Mouse (Mus musculus) C2C12 (cell line): ENCODE measurements at regions not wholly inside any gene's neighbourhood (a gene's known extent, or its start where the extent isn't known, plus 50 kb on each side); places are given as distances from the start of the nearest gene placed in this dataset.

ENCODE experiments used
- H3K27me3 ChIP-seq: one replicate; pipeline ENCODE4 v1.6.1; 2011; ENCODE audit not compliant: control insufficient read depth, insufficient read depth, insufficient read length
- H3K36me3 ChIP-seq: one replicate; pipeline ENCODE4 v1.6.1; 2011; ENCODE audit not compliant: control insufficient read depth, insufficient read depth
- H3K4me3 ChIP-seq: one replicate; pipeline ENCODE4 v1.5.1; 2011; ENCODE audit warnings: mild to moderate bottlenecking, control low read depth; ENCODE audit not compliant: poor library complexity, insufficient read depth, severe bottlenecking
- H3K79me2 ChIP-seq: one replicate; pipeline ENCODE4 v1.6.1; 2011; ENCODE audit not compliant: control insufficient read depth, insufficient read depth
- H3K79me3 ChIP-seq: one replicate; pipeline ENCODE4 v1.6.1; 2011; ENCODE audit warnings: low read depth, control low read depth
- H3ac ChIP-seq: one replicate; pipeline ENCODE3; 2011; ENCODE audit warnings: low read depth; ENCODE audit not compliant: control insufficient read depth, insufficient read length
- CEBPB ChIP-seq: IDR thresholded peaks from one replicate; pipeline ENCODE4 v1.6.1; 2011; ENCODE audit warnings: low read depth, mild to moderate bottlenecking, control low read depth, moderate library complexity
- CTCF ChIP-seq: IDR thresholded peaks from one replicate; pipeline ENCODE4 v1.5.1; 2011; ENCODE audit not compliant: control insufficient read depth, insufficient read depth, insufficient read length
- FOSL1 ChIP-seq: IDR thresholded peaks from one replicate; pipeline ENCODE4 v1.8.0; 2011; ENCODE audit warnings: mild to moderate bottlenecking, low read length; ENCODE audit not compliant: poor library complexity, insufficient read depth, severe bottlenecking
- MAX ChIP-seq: IDR thresholded peaks from one replicate; pipeline ENCODE4 v1.6.1; 2011; ENCODE audit warnings: mild to moderate bottlenecking, control low read depth
- MYOD1 ChIP-seq: IDR thresholded peaks from one replicate; pipeline ENCODE4 v1.6.1; 2011; ENCODE audit warnings: low read depth; ENCODE audit not compliant: control insufficient read depth, insufficient read length
- MYOG ChIP-seq: IDR thresholded peaks from one replicate; pipeline ENCODE4 v1.6.1; 2011; ENCODE audit not compliant: control insufficient read depth, insufficient read length; ENCODE audit errors: extremely low read depth
- USF1 ChIP-seq: IDR thresholded peaks from one replicate; pipeline ENCODE4 v1.6.1; 2011; ENCODE audit warnings: low read depth, mild to moderate bottlenecking, control low read depth, moderate library complexity

GRCm38 (mm10) chr12:15912959-15913358, 96.2 kb upstream of the Trib2 start:
- Histone ChIP-seq H3K4me3 (no peak overlapping the region), H3ac (no peak overlapping the region), H3K27me3 (no peaks in the 10 kb centered on the region), H3K36me3 (no peaks in the 10 kb centered on the region), H3K79me2 (no peaks in the 10 kb centered on the region), H3K79me3 (no peaks in the 10 kb centered on the region)
- TF ChIP-seq CTCF = no peak
- TF ChIP-seq USF1 = no peak
- TF ChIP-seq MYOD1 = no peak
- no peak for TF ChIP-seq FOSL1
- no peak for TF ChIP-seq CEBPB
- TF ChIP-seq MYOG = no peak
- no peak for TF ChIP-seq MAX

GRCm38 (mm10) chr12:15912491-15912890, 95.8 kb upstream of the Trib2 start:
- Histone ChIP-seq H3K79me3 (no peaks in the 10 kb centered on the region), H3ac (no peak overlapping the region), H3K4me3 (no peak overlapping the region), H3K36me3 (no peaks in the 10 kb centered on the region), H3K79me2 (no peaks in the 10 kb centered on the region), H3K27me3 (no peaks in the 10 kb centered on the region)
- TF ChIP-seq MAX (no peak), FOSL1 (no peak), MYOG (no peak), CEBPB (no peak), CTCF (no peak), USF1 (no peak), MYOD1 (no peak)

GRCm38 (mm10) chr12:15911254-15911991, 94.7 kb upstream of the Trib2 start:
- Histone ChIP-seq H3K4me3 (no peak overlapping the region), H3K27me3 (no peaks in the 10 kb centered on the region), H3K79me2 (no peaks in the 10 kb centered on the region), H3K36me3 (no peaks in the 10 kb centered on the region), H3ac (no peak overlapping the region), H3K79me3 (no peaks in the 10 kb centered on the region)
- TF ChIP-seq CTCF = no peak
- no peak for TF ChIP-seq USF1
- TF ChIP-seq MYOD1 = no peak
- TF ChIP-seq CEBPB = no peak
- TF ChIP-seq FOSL1 = no peak
- TF ChIP-seq MAX = no peak
- no peak for TF ChIP-seq MYOG

- Histone ChIP-seq H3K79me3 (no peaks in the 10 kb centered on the region), H3K36me3 (no peaks in the 10 kb centered on the region), H3K79me2 (no peaks in the 10 kb centered on the region), H3K4me3 (no peak overlapping the region), H3K27me3 (no peaks in the 10 kb centered on the region), H3ac (no peak overlapping the region)
- TF ChIP-seq MYOD1 = no peak
- TF ChIP-seq CEBPB = no peak
- TF ChIP-seq FOSL1 = no peak
- TF ChIP-seq MAX = no peak
- no peak for TF ChIP-seq MYOG
- TF ChIP-seq CTCF = no peak
- TF ChIP-seq USF1 = no peak
Measured at GRCm38 (mm10) chr12:15897539-15897938, 80.8 kb upstream of the Trib2 start.

GRCm38 (mm10) chr12:15896511-15896910, 79.8 kb upstream of the Trib2 start:
- no peaks in the 10 kb centered on the region for H3K79me3 ChIP-seq
- H3K4me3 ChIP-seq = no peak overlapping the region
- H3K36me3 ChIP-seq = no peaks in the 10 kb centered on the region
- no peak overlapping the region for H3ac ChIP-seq
- TF ChIP-seq MAX (no peak), FOSL1 (no peak), CEBPB (no peak), USF1 (no peak), CTCF (no peak), MYOD1 (no peak)
- H3K79me2 ChIP-seq = no peaks in the 10 kb centered on the region
- no peaks in the 10 kb centered on the region for H3K27me3 ChIP-seq

- H3K27me3 ChIP-seq = no peaks in the 10 kb centered on the region
- no peak overlapping the region for H3ac ChIP-seq
Measured at GRCm38 (mm10) chr12:15895215-15895614, 78.5 kb upstream of the Trib2 start.

More at GRCm38 (mm10) chr12:15895215-15895614, 78.5 kb upstream of the Trib2 start:
- no peaks in the 10 kb centered on the region for H3K36me3 ChIP-seq
- TF ChIP-seq CEBPB = no peak
- TF ChIP-seq USF1 = no peak
- no peak for TF ChIP-seq MYOG
- TF ChIP-seq MAX = no peak
- no peak for TF ChIP-seq MYOD1
- no peak for TF ChIP-seq FOSL1
- TF ChIP-seq CTCF = no peak
- no peak overlapping the region for H3K4me3 ChIP-seq
- no peaks in the 10 kb centered on the region for H3K79me3 ChIP-seq
- no peaks in the 10 kb centered on the region for H3K79me2 ChIP-seq
